Comparison of ENCODE assay signal across 13 mouse cellular contexts in the genomic region with DNA sequence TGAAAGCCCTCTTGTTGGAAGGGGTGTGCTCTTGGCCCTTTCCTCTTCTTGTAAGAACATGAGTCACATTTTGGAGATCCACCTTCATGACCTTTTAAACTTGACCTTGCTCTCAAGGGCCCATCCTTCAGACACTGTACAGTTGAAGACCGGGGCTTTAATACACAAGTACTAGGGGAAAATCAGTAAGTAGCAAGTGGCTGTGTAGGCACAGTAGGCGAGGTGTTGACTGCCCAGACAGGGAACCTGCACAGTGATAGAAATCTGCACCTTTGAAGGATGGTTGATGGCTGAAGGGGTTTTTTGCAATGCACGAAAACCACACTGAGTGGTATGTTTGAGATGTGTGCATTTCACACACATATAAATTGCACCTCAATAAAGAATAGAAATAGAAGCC. TPM values are rescaled to one million over a fixed set of nuclear protein-coding genes. Genes with fewer than 3 reads are reported as not detected.
DNase-seq lines count a peak whose midpoint lies in the region; ATAC-seq and TF ChIP-seq lines count a peak whose summit lies in the region.
"Had no signal": no experiment of that assay in that cellular context is flagged by ENCODE, and none has a peak within 500 bp of the region (broad histone marks: within the 10 kb centered on the region; RNA-seq: fewer than 3 reads in every experiment).

No protein-coding gene starts in this region.

- H3K36me3 ChIP-seq in lung, postnatal 0 days (ENCODE audit: insufficient read depth, low read length), result no peaks in the 10 kb centered on the region
- no peaks in the 10 kb centered on the region for H3K36me3 ChIP-seq in hindbrain, embryonic 15.5 days
- H3K36me3 ChIP-seq in midbrain, embryonic 11.5 days (ENCODE audit: control insufficient read depth, insufficient read depth, low read length), result no peaks in the 10 kb centered on the region
- no peaks in the 10 kb centered on the region for H3K36me3 ChIP-seq in kidney, embryonic 14.5 days (ENCODE audit: control insufficient read depth, insufficient read depth, low read length)
- H3K36me3 ChIP-seq: embryonic facial prominence, embryonic 13.5 days had no signal

- TF ChIP-seq EP300 in lung, postnatal 0 days (IDR thresholded peaks at IDR 0.05), result no peak

- no peak for DNase-seq in lung, postnatal 0 days (ENCODE audit: low spot score)
- DNase-seq in lung, postnatal 10 days, result no peak
- DNase-seq in midbrain, embryonic 11.5 days (ENCODE audit: low spot score, missing footprints), result no peak
- DNase-seq in right cerebral cortex, postnatal 4 days, result no peak
- DNase-seq in layer of hippocampus, adult 11-12 months (ENCODE audit: low spot score), result no peak
- DNase-seq: adrenal gland, adult 8-10 months; B cell, adult 2 months; gastrocnemius, postnatal 36 days; lung, adult 18-20 months had no signal

- ATAC-seq in lung, postnatal 0 days, result no peak
- peak; percentile 36; the same call in 1 of the 2 replicates for ATAC-seq in hindbrain, embryonic 15.5 days (ENCODE audit: low FRiP score, low read depth)
- ATAC-seq in midbrain, embryonic 11.5 days (ENCODE audit: low FRiP score), result no peak
- ATAC-seq in kidney, embryonic 14.5 days (ENCODE audit: low FRiP score, low TSS enrichment), result no peak

- H3K4me1 ChIP-seq in lung, postnatal 0 days (ENCODE audit: insufficient read depth, low read depth, low read length), result peaks cover 5% of the 10 kb centered on the region; the same call in 1 of the 2 replicates
- peaks cover 14% of the 10 kb centered on the region for H3K4me1 ChIP-seq in hindbrain, embryonic 15.5 days (replicated peaks)
- peaks cover 10% of the 10 kb centered on the region for H3K4me1 ChIP-seq in midbrain, embryonic 11.5 days (ENCODE audit: control insufficient read depth, insufficient read depth, low read length)
- H3K4me1 ChIP-seq in olfactory bulb, adult 2 months (ENCODE audit: control insufficient read depth, insufficient read depth, low read length), result peaks cover 18% of the 10 kb centered on the region
- no peaks in the 10 kb centered on the region; the same call in 1 of the 2 replicates for H3K4me1 ChIP-seq in kidney, embryonic 14.5 days (ENCODE audit: control insufficient read depth, insufficient read depth, low read length)

- H3K9me3 ChIP-seq in lung, postnatal 0 days (ENCODE audit: low read length), result no peaks in the 10 kb centered on the region
- no peaks in the 10 kb centered on the region for H3K9me3 ChIP-seq in hindbrain, embryonic 15.5 days
- no peaks in the 10 kb centered on the region for H3K9me3 ChIP-seq in midbrain, embryonic 11.5 days (ENCODE audit: control insufficient read depth, low read length)
- H3K9me3 ChIP-seq in kidney, embryonic 14.5 days (ENCODE audit: control insufficient read depth, low read length), result no peaks in the 10 kb centered on the region
- H3K9me3 ChIP-seq: embryonic facial prominence, embryonic 13.5 days had no signal

- WGBS in lung, postnatal 0 days, result 63% methylated on average over 3 of the region's 3 CpGs
- WGBS in hindbrain, embryonic 15.5 days, result 73% methylated on average over 3 of the region's 3 CpGs
- 78% methylated on average over 3 of the region's 3 CpGs for WGBS in midbrain, embryonic 11.5 days
- WGBS in olfactory bulb, adult 2 months, result 54% methylated on average over 3 of the region's 3 CpGs
- WGBS in kidney, embryonic 14.5 days, result 84% methylated on average over 3 of the region's 3 CpGs

- no peaks in the 10 kb centered on the region for H3K27me3 ChIP-seq in lung, postnatal 0 days (replicated peaks; ENCODE audit: insufficient read depth, low read length)
- H3K27me3 ChIP-seq in hindbrain, embryonic 15.5 days, result no peaks in the 10 kb centered on the region
- H3K27me3 ChIP-seq in midbrain, embryonic 11.5 days (ENCODE audit: control insufficient read depth, insufficient read depth, low read length), result no peaks in the 10 kb centered on the region
- no peaks in the 10 kb centered on the region for H3K27me3 ChIP-seq in kidney, embryonic 14.5 days (ENCODE audit: control insufficient read depth, insufficient read depth, low read length)
- H3K27me3 ChIP-seq: embryonic facial prominence, embryonic 13.5 days had no signal

- H3K27ac ChIP-seq in lung, postnatal 0 days (ENCODE audit: low read length), result peak overlapping the region; percentile 77; the same call in 1 of the 2 replicates
- H3K27ac ChIP-seq in hindbrain, embryonic 15.5 days (replicated peaks), result peak overlapping the region; percentile 77
- H3K27ac ChIP-seq in midbrain, embryonic 11.5 days (ENCODE audit: low read depth, low read length), result peak overlapping the region; percentile 35; the same call in 1 of the 2 replicates
- H3K27ac ChIP-seq in olfactory bulb, adult 2 months (ENCODE audit: insufficient read depth, low read depth, low read length), result peak overlapping the region; percentile 38
- no peak overlapping the region for H3K27ac ChIP-seq in kidney, embryonic 14.5 days (ENCODE audit: low read depth, low read length)
- H3K27ac ChIP-seq: embryonic facial prominence, embryonic 13.5 days had no signal

- TF ChIP-seq POLR2A in olfactory bulb, adult 2 months (IDR thresholded peaks at IDR 0.05; ENCODE audit: insufficient read depth, low read depth, low read length), result no peak

- no peak overlapping the region for H3K4me3 ChIP-seq in lung, postnatal 0 days (ENCODE audit: low read depth, low read length)
- no peak overlapping the region for H3K4me3 ChIP-seq in hindbrain, embryonic 15.5 days
- H3K4me3 ChIP-seq in midbrain, embryonic 11.5 days (ENCODE audit: low read depth, low read length), result no peak overlapping the region
- H3K4me3 ChIP-seq in olfactory bulb, adult 2 months (ENCODE audit: insufficient read depth, low read depth, low read length), result no peak overlapping the region
- no peak overlapping the region for H3K4me3 ChIP-seq in kidney, embryonic 14.5 days (ENCODE audit: low read length)
- H3K4me3 ChIP-seq: embryonic facial prominence, embryonic 13.5 days had no signal

- no peak overlapping the region for H3K9ac ChIP-seq in lung, postnatal 0 days (replicated peaks; ENCODE audit: low read depth)
- no peak overlapping the region for H3K9ac ChIP-seq in hindbrain, embryonic 15.5 days
- no peak overlapping the region for H3K9ac ChIP-seq in midbrain, embryonic 11.5 days (ENCODE audit: low read length)
- H3K9ac ChIP-seq in kidney, embryonic 14.5 days (ENCODE audit: low read depth, low read length), result no peak overlapping the region
- H3K9ac ChIP-seq: embryonic facial prominence, embryonic 13.5 days had no signal

- TF ChIP-seq CTCF in lung, postnatal 0 days (IDR thresholded peaks at IDR 0.05), result no peak
- no peak for TF ChIP-seq CTCF in olfactory bulb, adult 2 months (IDR thresholded peaks at IDR 0.05; ENCODE audit: insufficient read depth, low read depth, low read length)

- H3K4me2 ChIP-seq in lung, postnatal 0 days (replicated peaks; ENCODE audit: low read depth, low read length), result no peak overlapping the region
- H3K4me2 ChIP-seq in hindbrain, embryonic 15.5 days, result peak overlapping the region; percentile 2
- H3K4me2 ChIP-seq in midbrain, embryonic 11.5 days, result peak overlapping the region; percentile 7; the same call in 1 of the 2 replicates
- H3K4me2 ChIP-seq in kidney, embryonic 14.5 days (replicated peaks; ENCODE audit: low read depth, low read length), result no peak overlapping the region
- H3K4me2 ChIP-seq: embryonic facial prominence, embryonic 13.5 days had no signal

RNA-seq across cellular contexts. Expression of a gene that starts 12.3 kb away (rescaled TPM):
- 0.44 and 0.73 TPM in 2 replicates for polyA plus RNA-seq in lung, postnatal 0 days (2015; fragmentation: Nextera tagmentation; extraction: Ambion mirVana)
- 0.68 and 0.73 TPM in 2 replicates for polyA plus RNA-seq in hindbrain, embryonic 15.5 days (2015; fragmentation: Nextera tagmentation; extraction: Ambion mirVana)
- 0.08 and 0.11 TPM in 2 replicates for polyA plus RNA-seq in midbrain, embryonic 11.5 days (2014; fragmentation: Nextera tagmentation; extraction: Ambion mirVana)
- polyA plus RNA-seq in olfactory bulb, adult 2 months (2012; ENCODE audit: insufficient read depth, insufficient read length, low replicate concordance, missing spikeins), result not detected in 2 replicates
- 0.34 and 0.56 TPM in 2 replicates for polyA plus RNA-seq in kidney, embryonic 14.5 days (2014; fragmentation: Nextera tagmentation; extraction: Ambion mirVana)

Comparison
In these comparisons a context has a peak if more than half of its experiments do, and no peak if none do; other contexts are left out.
1. H3K4me2 ChIP-seq: peak in hindbrain, embryonic 15.5 days (single experiment) and midbrain, embryonic 11.5 days (single experiment); none in lung, postnatal 0 days (single experiment) and kidney, embryonic 14.5 days (single experiment).